Mouse (Mus musculus) CD4-positive naive resting alpha-beta T cell, adult 76 days (primary cell): ENCODE data around the gene AY358078. TPM values are rescaled to one million over a fixed set of nuclear protein-coding genes. Genes with fewer than 3 reads are reported as not detected.

Source experiments
- total RNA-seq: library from RNA; stranded (reverse); gene quantifications from one replicate; pipeline ENCODE4 v1.2.4, GENCODE M21; 2023

The AY358078 gene
- total RNA-seq: not detected

GRCm38 (mm10) chr14:51799746-51800145 lies at the start of gene AY358078:
Gene AY358078 (plus strand): TSS chr14:51800046.

GRCm38 (mm10) chr14:51773490-51773889 lies 26.4 kb upstream of the AY358078 start, which contains the start of gene Ang4:
Gene Ang4 (minus strand): TSS chr14:51773590.

GRCm38 (mm10) chr14:51853399-51853798 lies 53.6 kb downstream of the AY358078 start, which contains the start of gene Ear6:
Gene Ear6 (plus strand): TSS chr14:51853699.

Other genes starting within 250 kb of the AY358078 start
- gene Gm5622, start 247.3 kb upstream of the AY358078 start, total RNA-seq: not detected
- not detected for gene Gm17175, start 226.0 kb upstream of the AY358078 start, total RNA-seq
- not detected for gene Gm17174, start 207.9 kb upstream of the AY358078 start, total RNA-seq
- not detected for gene Gm17078, start 188.7 kb upstream of the AY358078 start, total RNA-seq
- gene Gm4181, start 164.4 kb upstream of the AY358078 start, total RNA-seq: not detected
- not detected for gene Gm17079, start 104.6 kb upstream of the AY358078 start, total RNA-seq
- not detected for gene Gm5800, start 82.9 kb upstream of the AY358078 start, total RNA-seq
- gene Ang4, start 26.5 kb upstream of the AY358078 start, total RNA-seq: not detected
- gene Ear6, start 53.7 kb downstream of the AY358078 start, total RNA-seq: not detected
- 51.4 TPM for gene Mettl17, start 84.8 kb downstream of the AY358078 start, total RNA-seq
- gene Slc39a2, start 92.8 kb downstream of the AY358078 start, total RNA-seq: 0.67 TPM
- 12.7 TPM for gene Ndrg2, start 114.1 kb downstream of the AY358078 start, total RNA-seq
- gene Tppp2, start 118.4 kb downstream of the AY358078 start, total RNA-seq: not detected
- not detected for gene Rnase13, start 122.7 kb downstream of the AY358078 start, total RNA-seq
- 0.70 TPM for gene Arhgef40, start 184.7 kb downstream of the AY358078 start, total RNA-seq
- not detected for gene Tmem253, start 215.6 kb downstream of the AY358078 start, total RNA-seq
- 12.9 TPM for gene Zfp219, start 220.7 kb downstream of the AY358078 start, total RNA-seq
- gene Olfr221, start 242.4 kb downstream of the AY358078 start, total RNA-seq: not detected